Mouse (Mus musculus) 416B (cell line): ENCODE data around the gene Phyhipl.

Experiments used
- DNase-seq: peaks from one replicate; pipeline ENCODE4 v3.0.0; 2011; ENCODE audit warnings: low read depth

Gene Phyhipl

DNA sequence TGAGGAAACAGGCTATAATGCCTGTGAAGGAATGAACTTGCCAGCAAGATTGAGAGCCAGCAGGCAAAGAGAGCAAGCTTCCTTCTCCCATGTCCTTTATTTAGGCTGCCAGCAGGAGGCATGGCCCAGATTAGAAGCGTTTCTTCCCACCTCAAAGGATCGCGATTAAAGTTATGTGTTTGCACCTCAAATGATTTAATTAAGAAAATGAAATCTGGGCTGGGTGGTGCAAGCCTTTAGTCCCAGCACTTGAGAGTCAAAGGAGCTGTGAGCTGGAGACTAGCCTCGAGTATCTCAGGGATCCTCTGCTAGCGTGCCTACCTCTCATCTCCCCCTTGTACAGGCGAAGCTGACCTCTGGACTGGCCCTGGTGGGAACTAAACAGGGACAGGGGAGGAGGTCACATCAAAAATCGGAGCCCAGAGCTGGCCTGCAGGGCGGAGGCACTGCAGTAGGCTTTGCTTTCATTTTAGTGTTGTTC lies 122.4 kb downstream of the Phyhipl start:
- no peak for DNase-seq

DNA sequence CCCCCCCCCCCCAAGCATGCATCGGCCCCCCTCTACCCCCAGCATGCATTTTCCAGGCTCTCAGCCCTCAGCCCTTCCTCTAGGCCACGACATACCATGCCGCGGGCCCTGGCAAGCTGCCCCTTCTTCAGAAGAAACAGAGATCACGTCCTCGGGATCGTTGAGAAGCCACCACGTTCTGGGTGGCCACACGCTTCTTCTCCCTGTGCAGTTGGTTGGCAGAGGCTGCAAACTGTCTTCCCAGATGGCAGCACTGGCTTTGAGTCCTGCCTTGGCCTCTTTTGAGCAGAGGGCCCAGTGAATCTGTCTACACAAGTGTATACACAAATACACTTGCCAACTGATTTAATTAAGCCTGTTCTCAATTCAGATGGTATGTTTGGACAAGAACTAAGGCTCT lies 123.5 kb downstream of the Phyhipl start:
- no peak for DNase-seq

DNA sequence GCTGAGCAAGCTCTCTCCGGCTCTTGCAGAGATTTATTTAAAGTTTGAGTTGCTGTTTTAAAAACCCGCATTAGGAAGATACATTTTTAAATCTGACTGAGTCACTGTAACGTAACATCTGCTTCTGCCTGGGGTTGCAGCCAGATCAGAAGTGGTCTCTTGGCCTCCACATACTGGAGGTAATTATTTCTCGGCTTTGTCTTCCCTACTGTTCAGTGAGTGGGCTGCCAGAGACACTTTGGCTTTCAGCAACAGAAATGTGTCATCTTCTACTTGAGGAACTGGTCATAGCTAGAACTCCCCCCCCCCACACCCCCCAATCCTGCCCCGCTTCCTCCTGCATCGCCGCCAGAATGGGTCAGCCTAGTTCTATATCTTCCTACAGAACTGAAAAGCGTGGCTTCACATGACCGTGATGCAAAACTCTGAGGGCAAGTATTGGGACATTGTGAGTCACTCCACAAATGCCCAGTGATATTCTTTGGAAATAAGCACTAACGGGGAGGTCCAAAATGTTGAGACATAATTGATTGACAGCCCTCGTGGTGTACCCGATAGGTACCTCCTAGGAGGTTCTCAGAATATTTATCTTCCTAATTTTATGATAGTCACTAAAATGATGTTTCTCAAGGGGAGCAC lies 125.5 kb downstream of the Phyhipl start:
- no peak for DNase-seq

DNA sequence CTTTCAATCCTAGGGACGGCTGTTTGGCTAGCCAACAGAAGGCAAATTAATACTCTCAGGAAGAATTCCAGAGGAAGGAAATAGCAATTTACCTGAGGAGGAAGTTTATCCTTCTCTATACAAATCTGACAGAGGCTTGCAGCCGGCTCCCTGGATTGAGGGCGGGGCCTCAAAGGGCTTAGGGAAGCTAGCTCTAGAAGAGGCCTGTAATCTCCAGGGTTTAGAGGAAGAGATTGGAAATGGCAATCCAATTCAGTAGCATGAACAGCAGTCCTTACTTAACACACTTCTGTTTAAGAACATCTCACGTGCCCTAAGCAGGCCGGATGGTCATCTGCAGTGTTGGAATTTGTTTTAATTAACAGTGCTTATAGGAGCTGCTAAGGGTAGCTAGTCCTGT lies 134.4 kb downstream of the Phyhipl start:
- no peak for DNase-seq

DNA sequence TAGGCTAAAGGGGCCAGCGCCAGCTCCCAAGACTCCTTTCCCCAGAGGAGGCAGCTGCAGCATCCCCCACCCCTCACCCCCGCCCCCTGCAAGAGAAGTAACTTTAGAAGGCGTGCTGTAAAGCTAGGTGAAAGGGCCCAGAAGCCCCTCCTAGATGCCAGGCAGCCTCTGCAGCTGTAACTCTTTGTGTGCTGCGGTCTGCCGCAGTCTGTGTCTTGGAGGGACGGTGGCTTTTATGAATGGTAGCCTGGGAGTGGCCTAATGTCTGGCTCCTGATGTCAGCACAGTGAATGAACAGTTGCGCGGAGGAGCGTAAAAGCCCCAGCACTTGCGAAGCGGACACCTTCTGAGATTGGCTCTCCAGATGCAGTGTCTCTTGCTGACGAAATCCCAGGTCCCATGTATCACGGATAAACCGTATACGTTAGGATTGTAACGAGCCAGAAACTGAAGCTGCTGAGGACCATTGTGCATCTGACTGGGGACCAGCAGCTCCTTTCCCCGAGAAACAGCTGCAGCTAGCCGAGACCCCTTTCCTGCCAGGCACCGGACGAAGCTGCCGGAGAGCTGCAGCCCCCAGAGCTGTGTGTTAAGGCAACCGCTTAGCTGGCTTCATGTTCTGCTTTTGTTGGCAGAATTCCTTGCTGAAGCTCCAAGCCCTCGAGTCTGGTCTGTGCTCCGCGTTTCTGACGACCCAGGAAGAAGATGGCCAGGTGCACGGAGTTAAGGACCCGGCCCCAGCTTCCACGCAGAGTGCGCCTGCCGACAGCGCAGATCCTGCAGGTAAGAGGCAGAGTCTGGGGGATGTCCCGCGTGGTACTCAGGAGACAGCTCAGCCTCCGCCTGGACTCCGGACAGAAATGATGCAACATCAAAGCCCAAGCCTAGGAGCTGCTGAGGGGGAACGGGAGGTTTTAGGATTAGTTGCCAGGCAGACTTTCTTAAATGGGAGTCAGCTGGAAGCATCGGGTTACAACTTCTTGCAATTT lies 135.3 kb downstream of the Phyhipl start:
- DNase-seq: no peak

DNA sequence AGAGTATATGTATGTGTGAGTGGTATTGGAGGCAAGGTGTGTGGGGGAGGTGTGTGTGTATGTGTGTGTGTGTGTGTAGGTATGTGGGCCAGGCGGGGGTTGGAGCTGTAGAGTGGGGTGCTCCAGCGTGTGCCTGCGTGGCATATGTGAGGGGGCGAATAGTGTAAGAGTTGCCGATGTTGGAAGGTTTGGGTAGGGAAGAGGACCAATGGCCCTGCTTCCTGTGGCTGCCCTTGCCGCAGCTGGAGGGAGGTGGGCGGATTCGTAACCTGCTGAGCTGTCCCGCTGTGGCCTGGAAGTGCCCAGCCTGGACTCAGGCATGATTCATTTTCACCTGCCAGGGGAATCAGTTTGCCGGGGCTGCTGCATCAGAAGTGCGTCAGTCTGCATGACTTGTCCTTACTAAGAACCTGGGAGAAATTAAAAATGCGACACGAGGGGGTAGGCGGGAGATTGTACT lies 136.1 kb downstream of the Phyhipl start:
- no peak for DNase-seq

DNA sequence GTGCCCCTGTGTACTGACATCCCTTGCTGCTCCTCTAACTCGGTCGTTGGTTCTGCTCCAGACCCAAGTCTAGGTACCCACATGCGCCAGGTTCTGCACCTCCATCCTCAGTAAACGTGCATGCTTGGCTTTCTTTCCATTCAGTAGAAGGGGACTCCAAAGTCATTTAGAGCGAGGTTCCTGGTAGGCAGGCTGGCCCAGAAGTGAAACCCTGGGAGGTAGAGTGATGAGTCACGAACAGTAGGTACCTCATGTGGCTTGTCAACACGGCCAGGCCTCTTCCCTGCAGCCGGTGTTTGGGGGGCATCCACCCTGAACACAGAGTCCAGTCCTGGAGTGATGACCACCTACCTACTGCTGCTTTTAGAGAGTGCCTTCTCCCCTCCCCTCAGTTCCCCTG lies 139.1 kb downstream of the Phyhipl start:
- no peak for DNase-seq

DNA sequence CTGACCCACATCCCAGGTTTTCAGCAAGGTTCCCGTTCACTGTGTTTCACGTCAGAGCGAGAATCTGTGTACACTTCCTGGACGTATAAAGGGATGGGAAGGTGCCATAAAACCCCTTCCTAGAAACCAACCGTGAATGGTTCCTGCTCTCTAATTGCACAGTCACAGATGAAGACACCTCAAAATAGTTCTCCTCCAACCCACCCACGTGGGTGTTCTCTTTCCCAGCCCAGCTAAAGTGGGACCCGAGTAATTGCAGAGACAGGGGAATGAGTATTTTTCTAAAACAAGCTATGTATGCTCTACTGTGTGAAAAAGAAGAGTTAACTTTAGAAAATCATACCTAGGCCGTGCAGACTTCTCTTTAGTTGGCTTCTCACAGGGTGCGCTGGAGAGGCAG lies 140.9 kb downstream of the Phyhipl start:
- no peak for DNase-seq

DNA sequence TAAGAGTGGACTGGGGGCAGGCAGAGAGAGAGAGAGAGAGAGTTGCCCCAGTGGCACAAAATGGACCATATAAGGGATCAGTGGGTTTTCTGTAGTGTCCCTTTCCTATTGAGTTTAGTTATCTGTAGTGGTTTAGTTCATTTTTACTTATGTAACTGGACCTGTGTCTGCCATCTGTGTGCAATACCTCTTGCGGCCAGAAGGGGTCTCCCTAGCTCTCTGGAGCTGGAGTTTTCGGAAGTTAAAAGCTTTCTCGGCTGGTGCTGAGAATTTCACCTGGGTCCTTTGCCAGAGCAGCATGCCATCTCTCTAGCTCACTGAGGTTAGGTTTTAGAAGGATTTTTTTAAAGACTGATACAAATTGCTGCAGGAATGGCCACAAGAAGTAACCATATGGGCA lies 147.9 kb downstream of the Phyhipl start:
- no peak for DNase-seq
